Mouse (Mus musculus): ENCODE results near the gene Swsap1.

Gene Swsap1

GRCm38 (mm10) chr9:21936692-21937570, 18.6 kb upstream of the Swsap1 start, which contains the start of gene Plppr2:
TSS of gene Plppr2 (plus strand) at chr9:21937033.
- DNase-seq = peak; percentile 75 to 80

GRCm38 (mm10) chr9:21937711-21938175, 17.8 kb upstream of the Swsap1 start:
- DNase-seq = no peak

- no peak for DNase-seq
These were observed 17.2 kb upstream of the Swsap1 start for GRCm38 (mm10) chr9:21938234-21938855.

- no peak for DNase-seq
These were observed 12.5 kb upstream of the Swsap1 start for GRCm38 (mm10) chr9:21943046-21943445.

GRCm38 (mm10) chr9:21943638-21944037, 11.9 kb upstream of the Swsap1 start:
- DNase-seq = no peak

GRCm38 (mm10) chr9:21944267-21944666, 11.3 kb upstream of the Swsap1 start:
- DNase-seq = no peak

- no peak for DNase-seq
These were observed 7.9 kb upstream of the Swsap1 start for GRCm38 (mm10) chr9:21947540-21948130.

GRCm38 (mm10) chr9:21948146-21948545, 7.4 kb upstream of the Swsap1 start:
- DNase-seq = no peak

GRCm38 (mm10) chr9:21948790-21949189, 6.8 kb upstream of the Swsap1 start:
- DNase-seq = no peak

- peak in 1 of 2 experiments; percentile 63 for DNase-seq
These were observed 5.2 kb upstream of the Swsap1 start for GRCm38 (mm10) chr9:21950322-21950721.

- no peak for DNase-seq
These were observed 3.6 kb upstream of the Swsap1 start for GRCm38 (mm10) chr9:21951977-21952376.

- no peak for DNase-seq
These were observed 2.0 kb upstream of the Swsap1 start for GRCm38 (mm10) chr9:21953600-21953999.

GRCm38 (mm10) chr9:21954635-21955034, 920 bp upstream of the Swsap1 start:
- no peak for DNase-seq

GRCm38 (mm10) chr9:21955225-21955569, 358 bp upstream of the Swsap1 start:
- DNase-seq = no peak

- no peak for DNase-seq
These were observed 2.8 kb downstream of the Swsap1 start for GRCm38 (mm10) chr9:21958372-21958771.

GRCm38 (mm10) chr9:21959244-21959643, 3.7 kb downstream of the Swsap1 start:
- no peak for DNase-seq

GRCm38 (mm10) chr9:21960135-21960534, 4.6 kb downstream of the Swsap1 start:
- DNase-seq = no peak

- DNase-seq = no peak
These were observed 5.1 kb downstream of the Swsap1 start for GRCm38 (mm10) chr9:21960558-21961208.

GRCm38 (mm10) chr9:21961366-21961980, 5.9 kb downstream of the Swsap1 start:
- DNase-seq = no peak

- no peak for DNase-seq
These were observed 6.5 kb downstream of the Swsap1 start for GRCm38 (mm10) chr9:21962010-21962409.

- peak; percentile 25 to 39 for DNase-seq
These were observed 7.0 kb downstream of the Swsap1 start for GRCm38 (mm10) chr9:21962416-21963059.

- DNase-seq = no peak
These were observed 7.9 kb downstream of the Swsap1 start, which contains the start of gene Epor for GRCm38 (mm10) chr9:21963417-21963816. TSS of gene Epor (minus strand) at chr9:21963506.
